Mouse (Mus musculus) midbrain, embryonic 11.5 days (tissue): ENCODE measurements around the gene Rab14. TPM values are rescaled to one million over a fixed set of nuclear protein-coding genes. Genes with fewer than 3 reads are reported as not detected.
A peak's percentile ranks its signal among the peaks of the same experiment; 100 is the strongest.

Source experiments
- ATAC-seq: fragments of 200-750 bp; cut with Nextera tagmentation; 2 replicates; pipeline ENCODE4 v1.8.0; 2017; ENCODE audit warnings: moderate TSS enrichment, moderate library complexity; ENCODE audit not compliant: low FRiP score
- DNase-seq: peaks from one replicate; pipeline ENCODE4 v3.0.0; 2015; ENCODE audit warnings: low spot score; ENCODE audit errors: missing footprints
- H3K27ac ChIP-seq: fragments of 300-500 bp; sonication (generic); 2 replicates; pipeline ENCODE4 v1.5.1; 2014; ENCODE audit warnings: low read depth, low read length
- H3K27me3 ChIP-seq: fragments of 300-500 bp; sonication (generic); 2 replicates; pipeline ENCODE4 v1.6.1; 2014; ENCODE audit warnings: mild to moderate bottlenecking, low read length, moderate library complexity, mixed read lengths; ENCODE audit not compliant: control insufficient read depth, insufficient read depth
- H3K36me3 ChIP-seq: fragments of 300-500 bp; sonication (generic); 2 replicates; pipeline ENCODE4 v1.6.1; 2014; ENCODE audit warnings: mild to moderate bottlenecking, low read length, moderate library complexity, mixed read lengths; ENCODE audit not compliant: control insufficient read depth, insufficient read depth
- H3K4me1 ChIP-seq: fragments of 300-500 bp; sonication (generic); 2 replicates; pipeline ENCODE4 v1.6.1; 2014; ENCODE audit warnings: low read length; ENCODE audit not compliant: control insufficient read depth, insufficient read depth
- H3K4me2 ChIP-seq: fragments of 300-500 bp; sonication (generic); 2 replicates; pipeline ENCODE4 v1.6.1; 2014; ENCODE audit warnings: mild to moderate bottlenecking, moderate library complexity
- H3K4me3 ChIP-seq: fragments of 300-500 bp; sonication (generic); 2 replicates; pipeline ENCODE4 v1.5.1; 2014; ENCODE audit warnings: low read depth, low read length
- H3K9ac ChIP-seq: fragments of 300-500 bp; sonication (generic); 2 replicates; pipeline ENCODE4 v1.6.1; 2014; ENCODE audit warnings: low read length
- H3K9me3 ChIP-seq: fragments of 300-500 bp; sonication (generic); 2 replicates; pipeline ENCODE4 v1.6.1; 2016; ENCODE audit warnings: low read length; ENCODE audit not compliant: control insufficient read depth
- WGBS: fragments of 180-500 bp; shearing (Covaris S2); extraction: QIAGEN DNeasy Blood & Tissue Kit; methylation state at CpG from one replicate; pipeline ENCODE4 v1.1.7; 2014; 5-methylcytosine and 5-hydroxymethylcytosine counted together
- polyA plus RNA-seq: library from polyadenylated mRNA; unstranded; fragments of >200 nt; fragmentation: Nextera tagmentation; extraction: Ambion mirVana; gene quantifications from 2 replicates; pipeline ENCODE4 v1.2.1, GENCODE M21; 2014

The Rab14 gene
- polyA plus RNA-seq, 1 experiment from 2014 or later = 283 TPM

- Histone ChIP-seq H3K4me3 (no peak overlapping the region), H3K4me2 (no peak overlapping the region), H3K9me3 (no peaks in the 10 kb centered on the region), H3K27ac (no peak overlapping the region), H3K36me3 (no peaks in the 10 kb centered on the region), H3K4me1 (no peaks in the 10 kb centered on the region), H3K9ac (no peak overlapping the region), H3K27me3 (no peaks in the 10 kb centered on the region)
- 93% methylated on average over 3 of the region's 3 CpGs for WGBS
- ATAC-seq (no peak), DNase-seq (no peak)
Measured at GRCm38 (mm10) chr2:35208054-35208453, 7.1 kb upstream of the Rab14 start.

GRCm38 (mm10) chr2:35206761-35207160, 5.8 kb upstream of the Rab14 start:
- H3K9ac ChIP-seq = no peak overlapping the region
- no peak overlapping the region for H3K4me3 ChIP-seq
- no peak overlapping the region for H3K4me2 ChIP-seq
- H3K9me3 ChIP-seq = no peaks in the 10 kb centered on the region
- DNase-seq (no peak), ATAC-seq (no peak)
- no peak overlapping the region for H3K27ac ChIP-seq
- H3K36me3 ChIP-seq = no peaks in the 10 kb centered on the region
- no peaks in the 10 kb centered on the region for H3K4me1 ChIP-seq
- WGBS = 86% methylated on average over 3 of the region's 3 CpGs
- H3K27me3 ChIP-seq = no peaks in the 10 kb centered on the region

- Histone ChIP-seq H3K36me3 (no peaks in the 10 kb centered on the region), H3K9me3 (no peaks in the 10 kb centered on the region), H3K27me3 (no peaks in the 10 kb centered on the region), H3K27ac (no peak overlapping the region), H3K4me2 (no peak overlapping the region), H3K4me1 (peaks cover 8% of the 10 kb centered on the region), H3K4me3 (no peak overlapping the region), H3K9ac (no peak overlapping the region)
- no peak for DNase-seq
- ATAC-seq = no peak
Measured at GRCm38 (mm10) chr2:35203729-35204128, 2.8 kb upstream of the Rab14 start.

- H3K9ac ChIP-seq = peak overlapping the region; percentile 96
- peak; percentile 92 for DNase-seq
- ATAC-seq = peak; percentile 79
- peaks cover 10% of the 10 kb centered on the region for H3K4me1 ChIP-seq
- H3K27me3 ChIP-seq = no peaks in the 10 kb centered on the region
- H3K9me3 ChIP-seq = no peaks in the 10 kb centered on the region
- no peaks in the 10 kb centered on the region for H3K36me3 ChIP-seq
- H3K4me3 ChIP-seq = peak overlapping the region; percentile 90
- H3K27ac ChIP-seq = peak overlapping the region; percentile 90
- peak overlapping the region; percentile 74 for H3K4me2 ChIP-seq
- WGBS = under 1% methylated on average over 89 of the region's 90 CpGs
Measured at GRCm38 (mm10) chr2:35199971-35200897, 686 bp downstream of the Rab14 start.

GRCm38 (mm10) chr2:35199541-35199940, 1.4 kb downstream of the Rab14 start:
- no peak for ATAC-seq
- Histone ChIP-seq H3K27me3 (no peaks in the 10 kb centered on the region), H3K27ac (no peak overlapping the region), H3K4me2 (peak overlapping the region; percentile 74), H3K36me3 (no peaks in the 10 kb centered on the region), H3K9ac (peak overlapping the region; percentile 96), H3K4me3 (peak overlapping the region; percentile 90), H3K4me1 (peaks cover 10% of the 10 kb centered on the region), H3K9me3 (no peaks in the 10 kb centered on the region)
- DNase-seq = no peak
- 30% methylated on average over 5 of the region's 5 CpGs for WGBS

GRCm38 (mm10) chr2:35195626-35196544, 5.0 kb downstream of the Rab14 start:
- no peak for DNase-seq
- no peak overlapping the region for H3K4me2 ChIP-seq
- no peaks in the 10 kb centered on the region for H3K36me3 ChIP-seq
- H3K9me3 ChIP-seq = no peaks in the 10 kb centered on the region
- no peaks in the 10 kb centered on the region for H3K27me3 ChIP-seq
- ATAC-seq = no peak
- 86% methylated on average over 6 of the region's 6 CpGs for WGBS
- H3K4me1 ChIP-seq = peaks cover 10% of the 10 kb centered on the region
- no peak overlapping the region for H3K9ac ChIP-seq
- H3K27ac ChIP-seq = no peak overlapping the region
- H3K4me3 ChIP-seq = no peak overlapping the region

GRCm38 (mm10) chr2:35193976-35194375, 6.9 kb downstream of the Rab14 start:
- Histone ChIP-seq H3K27ac (no peak overlapping the region), H3K4me2 (no peak overlapping the region), H3K9ac (no peak overlapping the region), H3K36me3 (no peaks in the 10 kb centered on the region), H3K4me1 (peaks cover 2% of the 10 kb centered on the region; the same call in 1 of the 2 replicates), H3K27me3 (no peaks in the 10 kb centered on the region), H3K4me3 (no peak overlapping the region), H3K9me3 (no peaks in the 10 kb centered on the region)
- DNase-seq (no peak), ATAC-seq (no peak)
- WGBS = 83% methylated on average over 1 of the region's 1 CpGs

GRCm38 (mm10) chr2:35188929-35189328, 12.0 kb downstream of the Rab14 start:
- no peaks in the 10 kb centered on the region for H3K9me3 ChIP-seq
- no peak overlapping the region for H3K9ac ChIP-seq
- H3K36me3 ChIP-seq = no peaks in the 10 kb centered on the region
- H3K4me1 ChIP-seq = no peaks in the 10 kb centered on the region
- no peak overlapping the region for H3K4me3 ChIP-seq
- ATAC-seq (no peak), DNase-seq (no peak)
- WGBS = 96% methylated on average over 5 of the region's 5 CpGs
- H3K4me2 ChIP-seq = no peak overlapping the region
- H3K27me3 ChIP-seq = no peaks in the 10 kb centered on the region
- H3K27ac ChIP-seq = no peak overlapping the region
